Mouse (Mus musculus): ENCODE data around the gene Usp37. TPM values are rescaled to one million over a fixed set of nuclear protein-coding genes. Genes with fewer than 3 reads are reported as not detected.
"Not testable (repeated sequence)": the region's sequence is repeated elsewhere in the genome, so short reads cannot be mapped to it uniquely, and the experiment has no call there.

Usp37 gene
- polyA plus RNA-seq, 1 experiment from 2014 or later = 28.8 TPM

DNA sequence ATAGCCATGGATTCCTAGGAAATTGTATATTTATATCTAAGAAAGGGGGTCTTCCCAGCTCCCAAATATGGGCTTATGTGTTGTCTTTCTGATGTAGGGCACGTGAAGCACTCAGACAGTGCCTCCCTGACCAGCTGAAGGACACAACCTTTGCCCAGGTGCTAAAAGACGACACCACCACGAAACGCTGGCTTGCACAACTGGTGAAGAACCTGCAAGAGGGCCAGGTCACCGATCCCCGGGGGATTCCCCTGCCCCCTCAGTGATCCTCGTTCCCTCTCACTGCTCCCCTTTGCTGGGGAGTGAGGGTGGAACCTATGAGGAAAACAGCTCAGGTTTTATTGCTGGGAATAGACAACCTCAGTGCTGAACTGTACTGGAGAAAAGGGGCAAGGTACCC, 15.5 kb downstream of the Usp37 start:
- no peak overlapping the region for H3K27ac ChIP-seq (replicated peaks)
- no peak for ATAC-seq (ENCODE audit: insufficient number of reproducible peaks, low FRiP score, low TSS enrichment, low read depth)
- no peak overlapping the region for H3K4me2 ChIP-seq (replicated peaks)
- H3K9me3 ChIP-seq (replicated peaks) = no peaks in the 10 kb centered on the region
- H3K27me3 ChIP-seq = no peaks in the 10 kb centered on the region
- no peak overlapping the region for H3K9ac ChIP-seq
- no peaks in the 10 kb centered on the region for H3K4me1 ChIP-seq
- 96% methylated on average over 7 of the region's 7 CpGs for WGBS
- peaks cover 85% of the 10 kb centered on the region for H3K36me3 ChIP-seq
- H3K4me3 ChIP-seq (replicated peaks) = no peak overlapping the region

DNA sequence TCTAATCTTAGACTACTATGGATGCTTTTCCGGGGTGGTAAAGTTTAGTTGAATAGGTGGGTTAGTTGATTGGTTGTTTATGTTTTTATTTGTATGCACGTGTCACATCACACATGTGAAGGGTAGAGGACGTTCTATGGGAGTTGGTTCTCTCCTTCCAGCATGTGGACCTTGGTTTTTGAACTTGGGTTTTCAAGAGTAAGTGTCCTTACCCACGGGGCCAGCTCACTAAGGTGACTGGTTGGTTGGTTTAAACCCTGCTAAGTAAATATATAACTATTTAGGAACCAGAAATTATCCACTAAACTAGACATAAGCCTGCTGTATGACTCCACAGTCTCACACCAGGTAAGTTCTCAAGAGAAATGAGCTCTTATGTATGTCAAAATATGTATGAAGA, 19.3 kb downstream of the Usp37 start:
- Histone ChIP-seq H3K27ac (replicated peaks) (no peak overlapping the region), H3K4me1 (no peaks in the 10 kb centered on the region), H3K9me3 (replicated peaks) (no peaks in the 10 kb centered on the region), H3K9ac (no peak overlapping the region), H3K27me3 (no peaks in the 10 kb centered on the region), H3K4me3 (replicated peaks) (no peak overlapping the region), H3K4me2 (replicated peaks) (no peak overlapping the region), H3K36me3 (peaks cover 85% of the 10 kb centered on the region)
- ATAC-seq (ENCODE audit: insufficient number of reproducible peaks, low FRiP score, low TSS enrichment, low read depth) = no peak
- 92% methylated on average over 4 of the region's 4 CpGs for WGBS

DNA sequence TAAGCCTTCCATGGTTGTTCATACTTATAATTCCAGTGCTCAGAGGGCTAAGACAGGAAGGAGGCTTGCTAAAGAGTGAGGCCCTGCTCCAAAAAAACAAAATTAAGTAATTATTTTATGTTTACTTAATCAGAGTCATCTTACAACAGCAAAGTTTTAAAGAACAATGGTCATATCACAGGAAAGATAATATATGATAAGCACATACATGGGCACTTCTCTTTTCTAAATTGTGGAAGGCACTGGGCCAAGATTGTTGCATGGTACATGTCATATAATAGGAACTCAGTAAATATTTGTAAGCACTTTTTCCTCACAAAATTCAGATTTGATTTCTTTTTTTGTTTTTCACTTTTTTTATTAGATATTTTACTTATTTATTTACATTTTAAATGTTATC, 24.2 kb downstream of the Usp37 start:
- Histone ChIP-seq H3K4me3 (replicated peaks) (no peak overlapping the region), H3K9ac (no peak overlapping the region), H3K27me3 (no peaks in the 10 kb centered on the region), H3K9me3 (replicated peaks) (no peaks in the 10 kb centered on the region), H3K4me1 (no peaks in the 10 kb centered on the region), H3K27ac (replicated peaks) (no peak overlapping the region), H3K36me3 (peaks cover 49% of the 10 kb centered on the region), H3K4me2 (replicated peaks) (no peak overlapping the region)
- ATAC-seq (ENCODE audit: insufficient number of reproducible peaks, low FRiP score, low TSS enrichment, low read depth) = no peak

DNA sequence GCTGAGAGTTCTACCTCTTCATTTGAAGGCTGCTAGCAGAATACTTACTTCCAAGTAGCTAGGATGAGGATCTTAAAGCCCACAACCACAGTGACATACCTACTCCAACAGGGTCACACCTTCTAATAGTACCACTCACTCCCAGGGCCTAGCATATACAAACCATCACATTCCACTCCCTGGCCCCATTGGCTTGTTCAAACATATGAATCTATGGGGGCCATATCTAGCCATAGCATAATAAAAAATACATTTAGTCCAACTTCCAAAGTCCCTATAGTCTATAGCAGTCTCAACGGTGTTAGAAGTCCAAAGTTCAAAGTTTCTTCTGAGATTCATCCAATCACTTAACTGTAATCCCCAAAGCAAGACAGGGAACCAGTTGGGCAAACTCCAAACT, 31.1 kb downstream of the Usp37 start:
- peaks cover 13% of the 10 kb centered on the region for H3K36me3 ChIP-seq
- 94% methylated on average over 1 of the region's 1 CpGs for WGBS
- not testable (repeated sequence) for H3K27me3 ChIP-seq; H3K9me3 ChIP-seq (replicated peaks); H3K4me1 ChIP-seq; H3K9ac ChIP-seq; ATAC-seq (ENCODE audit: insufficient number of reproducible peaks, low FRiP score, low TSS enrichment, low read depth); H3K27ac ChIP-seq (replicated peaks); H3K4me2 ChIP-seq (replicated peaks); H3K4me3 ChIP-seq (replicated peaks)

DNA sequence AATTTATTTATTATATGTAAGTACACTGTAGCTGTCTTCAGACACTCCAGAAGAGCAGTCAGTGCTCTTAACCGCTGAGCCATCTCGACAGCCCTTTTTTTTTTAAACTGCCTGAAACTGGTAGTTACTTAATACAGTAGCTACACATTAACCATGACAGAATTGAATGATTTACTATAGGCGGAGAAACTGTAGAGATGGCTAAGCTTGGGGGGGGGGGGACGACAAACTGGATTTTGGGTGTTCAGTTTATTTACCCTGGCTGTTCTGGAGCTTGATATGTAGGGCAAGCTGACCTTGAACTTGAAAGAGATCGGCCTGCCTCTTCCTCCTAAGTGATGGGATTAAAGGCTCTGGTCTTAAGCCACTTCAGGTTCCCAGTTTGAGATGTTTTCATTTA, 32.8 kb downstream of the Usp37 start:
- H3K9ac ChIP-seq = no peak overlapping the region
- WGBS = 94% methylated on average over 5 of the region's 5 CpGs
- H3K27ac ChIP-seq (replicated peaks) = no peak overlapping the region
- H3K36me3 ChIP-seq = peaks cover 13% of the 10 kb centered on the region
- H3K9me3 ChIP-seq (replicated peaks) = no peaks in the 10 kb centered on the region
- H3K4me1 ChIP-seq = peaks cover 13% of the 10 kb centered on the region
- no peaks in the 10 kb centered on the region for H3K27me3 ChIP-seq
- no peak overlapping the region for H3K4me2 ChIP-seq (replicated peaks)
- H3K4me3 ChIP-seq (replicated peaks) = no peak overlapping the region
- ATAC-seq (ENCODE audit: insufficient number of reproducible peaks, low FRiP score, low TSS enrichment, low read depth) = no peak

DNA sequence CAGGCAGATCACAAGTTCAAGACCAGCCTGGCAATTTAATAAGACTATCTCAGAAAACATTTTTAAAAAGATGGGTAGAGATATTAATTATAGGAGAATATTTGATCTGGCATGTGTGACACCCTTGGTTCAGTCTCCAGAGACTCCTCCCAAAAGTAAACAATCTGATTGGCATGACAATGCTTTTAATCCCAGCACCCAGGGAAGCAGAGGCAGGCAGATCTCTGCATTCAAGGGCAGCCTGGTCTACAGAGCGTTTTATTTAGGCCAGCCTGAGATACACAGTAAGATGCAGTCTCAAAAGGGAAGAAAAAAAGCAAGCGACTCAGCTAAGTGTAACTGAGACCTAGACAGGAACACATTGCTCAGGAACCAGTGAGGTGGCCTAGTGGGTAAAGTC, 36.3 kb downstream of the Usp37 start:
- ATAC-seq (ENCODE audit: insufficient number of reproducible peaks, low FRiP score, low TSS enrichment, low read depth) = no peak
- H3K27ac ChIP-seq (replicated peaks) = no peak overlapping the region
- H3K27me3 ChIP-seq = no peaks in the 10 kb centered on the region
- H3K9me3 ChIP-seq (replicated peaks) = no peaks in the 10 kb centered on the region
- no peak overlapping the region; the same call in 1 of the 2 replicates for H3K9ac ChIP-seq
- H3K4me1 ChIP-seq = peaks cover 22% of the 10 kb centered on the region
- WGBS = 91% methylated on average over 2 of the region's 2 CpGs
- H3K4me2 ChIP-seq (replicated peaks) = peak overlapping the region; percentile 77
- peak overlapping the region; percentile 92 for H3K4me3 ChIP-seq (replicated peaks)
- H3K36me3 ChIP-seq = peaks cover 2% of the 10 kb centered on the region; the same call in 1 of the 2 replicates

DNA sequence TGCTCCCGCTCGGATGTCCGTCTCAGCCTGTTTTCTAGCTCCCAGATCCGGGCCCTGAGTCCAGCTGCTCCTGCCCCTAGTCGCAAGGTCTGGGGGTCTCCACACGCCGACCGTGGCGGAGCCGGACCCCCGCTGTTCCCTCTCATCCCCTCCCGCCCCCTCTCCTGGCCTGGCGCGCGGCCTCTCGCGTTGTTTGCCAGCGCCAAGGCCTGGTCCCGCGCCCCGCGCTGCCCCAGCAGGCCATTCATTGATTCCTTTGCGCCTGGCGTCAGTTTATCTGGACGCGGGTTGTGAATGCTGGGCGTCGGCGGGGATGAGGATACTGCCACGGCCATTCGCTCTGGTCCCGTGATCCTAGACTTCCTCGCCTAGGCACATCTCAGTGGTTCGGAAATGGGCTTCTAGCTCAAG, 37.6 kb downstream of the Usp37 start:
- 0% methylated on average over 34 of the region's 34 CpGs for WGBS
- Histone ChIP-seq H3K4me2 (replicated peaks) (peak overlapping the region; percentile 77), H3K9me3 (replicated peaks) (no peaks in the 10 kb centered on the region), H3K27me3 (no peaks in the 10 kb centered on the region), H3K4me3 (replicated peaks) (peak overlapping the region; percentile 92), H3K9ac (peak overlapping the region; percentile 84), H3K27ac (replicated peaks) (peak overlapping the region; percentile 84), H3K4me1 (peaks cover 22% of the 10 kb centered on the region), H3K36me3 (no peaks in the 10 kb centered on the region)
- no peak; the same call in 1 of the 2 replicates for ATAC-seq (ENCODE audit: insufficient number of reproducible peaks, low FRiP score, low TSS enrichment, low read depth)

DNA sequence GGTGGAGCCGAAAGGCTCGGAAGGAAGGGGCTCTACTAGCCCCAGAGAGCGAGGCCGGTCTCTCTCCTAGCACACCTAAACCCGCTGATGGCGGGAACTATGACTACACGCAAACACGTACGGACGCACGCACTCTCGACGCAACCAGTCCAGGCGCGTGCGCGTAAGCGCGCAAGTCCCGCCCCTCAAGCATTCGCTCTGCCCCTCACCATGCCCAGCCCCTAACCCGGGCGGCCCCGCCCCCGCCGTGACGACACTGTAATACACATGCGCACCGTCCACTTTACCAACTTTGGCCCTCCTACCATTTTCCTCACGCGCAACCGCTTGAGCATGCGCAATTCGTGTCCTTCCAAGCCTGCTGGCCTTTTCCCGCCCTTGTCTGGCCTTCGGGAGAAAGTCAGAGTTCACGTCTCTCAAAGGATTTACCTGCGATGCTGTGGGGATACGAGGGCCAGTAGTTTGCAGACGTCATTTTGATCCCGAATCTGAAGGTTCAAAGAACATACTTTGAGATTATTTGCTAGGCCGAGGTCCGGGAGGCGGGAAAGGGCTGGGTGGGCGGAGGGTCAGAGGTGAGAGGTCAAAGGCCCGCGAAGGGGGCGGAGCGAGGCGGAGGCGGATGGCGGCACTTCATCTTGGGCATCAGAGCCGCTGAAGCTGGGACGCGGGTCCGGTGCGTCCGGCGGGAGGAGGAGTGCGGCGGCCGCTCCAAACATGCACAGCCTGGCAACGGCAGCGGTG, 38.2 kb downstream of the Usp37 start, which contains the start of gene Cnot9:
Gene Cnot9, plus strand, starts transcription at position 338 of the 744 bp plus-strand sequence.
- WGBS = under 1% methylated on average over 64 of the region's 64 CpGs
- peak within 1 kb of the TSS; percentile 92 for H3K4me3 ChIP-seq (replicated peaks)
- H3K9ac ChIP-seq = peak within 1 kb of the TSS; percentile 84
- peak; percentile 100 for ATAC-seq (ENCODE audit: insufficient number of reproducible peaks, low FRiP score, low TSS enrichment, low read depth)
- no peaks in the 10 kb centered on the region for H3K9me3 ChIP-seq (replicated peaks)
- peak within 1 kb of the TSS; percentile 84 for H3K27ac ChIP-seq (replicated peaks)
- H3K4me1 ChIP-seq = peaks cover 22% of the 10 kb centered on the region
- peak within 1 kb of the TSS; percentile 77 for H3K4me2 ChIP-seq (replicated peaks)
- H3K36me3 ChIP-seq = no peaks in the 10 kb centered on the region
- H3K27me3 ChIP-seq = no peaks in the 10 kb centered on the region

DNA sequence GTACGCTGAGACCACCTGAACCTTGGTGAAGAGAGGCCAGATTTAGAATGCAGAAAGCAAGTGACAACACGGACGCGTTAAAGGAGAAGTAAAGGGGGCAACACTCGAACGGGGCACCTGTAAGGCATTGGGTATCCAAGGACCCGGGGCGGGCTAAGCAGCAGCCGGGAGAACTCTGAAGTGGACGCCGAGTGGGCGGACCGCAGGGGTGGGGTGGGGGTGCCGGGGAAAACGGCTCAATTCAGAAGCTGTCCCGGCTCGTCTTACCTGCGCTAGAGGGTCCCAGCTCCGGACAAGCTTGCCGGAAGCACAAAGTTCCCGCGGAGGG, 38.7 kb downstream of the Usp37 start:
- Histone ChIP-seq H3K9me3 (replicated peaks) (no peaks in the 10 kb centered on the region), H3K9ac (peak overlapping the region; percentile 71), H3K27me3 (no peaks in the 10 kb centered on the region), H3K27ac (replicated peaks) (peak overlapping the region; percentile 58; the same call in 1 of the 2 replicates), H3K4me1 (peaks cover 22% of the 10 kb centered on the region), H3K4me2 (replicated peaks) (peak overlapping the region; percentile 77), H3K4me3 (replicated peaks) (peak overlapping the region; percentile 92), H3K36me3 (no peaks in the 10 kb centered on the region)
- under 1% methylated on average over 22 of the region's 22 CpGs for WGBS
- no peak; the same call in 1 of the 2 replicates for ATAC-seq (ENCODE audit: insufficient number of reproducible peaks, low FRiP score, low TSS enrichment, low read depth)

DNA sequence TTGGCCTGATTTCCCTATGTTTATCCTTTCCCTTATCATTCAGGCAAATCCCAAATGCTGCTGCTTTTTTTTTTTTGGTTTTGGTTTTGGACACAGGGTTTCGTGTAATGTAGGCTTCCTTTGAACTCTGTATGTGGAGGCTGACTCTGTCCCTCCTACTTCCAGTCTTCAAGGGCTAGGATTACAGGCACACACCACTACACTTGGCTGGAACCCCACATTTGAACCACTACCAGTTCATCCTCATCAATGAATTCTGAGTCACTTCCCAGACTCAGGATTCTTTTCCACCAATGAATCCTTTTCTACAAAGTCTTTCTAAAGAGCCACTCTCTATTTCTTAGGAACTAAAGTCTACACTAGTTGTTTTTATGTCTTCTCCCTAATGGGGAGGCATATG, 43.0 kb downstream of the Usp37 start:
- Histone ChIP-seq H3K36me3 (peaks cover 6% of the 10 kb centered on the region; the same call in 1 of the 2 replicates), H3K4me2 (replicated peaks) (no peak overlapping the region), H3K9ac (no peak overlapping the region), H3K9me3 (replicated peaks) (no peaks in the 10 kb centered on the region), H3K4me1 (peaks cover 9% of the 10 kb centered on the region), H3K27ac (replicated peaks) (no peak overlapping the region), H3K4me3 (replicated peaks) (no peak overlapping the region), H3K27me3 (no peaks in the 10 kb centered on the region)
- ATAC-seq (ENCODE audit: insufficient number of reproducible peaks, low FRiP score, low TSS enrichment, low read depth) = no peak
- WGBS = 46% methylated on average over 1 of the region's 1 CpGs

DNA sequence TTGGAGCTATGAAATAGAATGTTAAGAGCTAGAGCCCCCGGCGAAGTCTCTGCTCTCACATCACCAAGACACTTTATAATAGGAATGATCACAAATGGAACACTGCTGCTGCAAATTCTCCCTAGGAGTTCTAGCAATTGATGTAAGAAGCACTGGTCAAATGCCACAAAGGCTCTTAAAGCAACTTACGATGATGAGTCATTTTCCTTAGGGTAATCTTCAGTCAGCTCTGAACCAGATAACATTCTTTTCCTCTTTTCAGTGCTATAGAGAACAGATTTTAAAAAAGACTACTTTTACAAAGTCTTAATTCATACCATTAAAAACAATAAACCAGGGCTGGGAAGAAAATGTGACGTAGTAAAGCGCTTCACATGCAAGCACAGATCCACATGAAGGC, 58.3 kb downstream of the Usp37 start:
- no peak for ATAC-seq (ENCODE audit: insufficient number of reproducible peaks, low FRiP score, low TSS enrichment, low read depth)
- no peak overlapping the region for H3K4me3 ChIP-seq (replicated peaks)
- H3K27ac ChIP-seq (replicated peaks) = no peak overlapping the region
- no peaks in the 10 kb centered on the region for H3K27me3 ChIP-seq
- H3K9ac ChIP-seq = no peak overlapping the region
- 94% methylated on average over 5 of the region's 5 CpGs for whole genome bisulfite sequencing
- H3K9me3 ChIP-seq (replicated peaks) = no peaks in the 10 kb centered on the region
- no peak overlapping the region for H3K4me2 ChIP-seq (replicated peaks)
- peaks cover 68% of the 10 kb centered on the region for H3K36me3 ChIP-seq
- H3K4me1 ChIP-seq = no peaks in the 10 kb centered on the region

DNA sequence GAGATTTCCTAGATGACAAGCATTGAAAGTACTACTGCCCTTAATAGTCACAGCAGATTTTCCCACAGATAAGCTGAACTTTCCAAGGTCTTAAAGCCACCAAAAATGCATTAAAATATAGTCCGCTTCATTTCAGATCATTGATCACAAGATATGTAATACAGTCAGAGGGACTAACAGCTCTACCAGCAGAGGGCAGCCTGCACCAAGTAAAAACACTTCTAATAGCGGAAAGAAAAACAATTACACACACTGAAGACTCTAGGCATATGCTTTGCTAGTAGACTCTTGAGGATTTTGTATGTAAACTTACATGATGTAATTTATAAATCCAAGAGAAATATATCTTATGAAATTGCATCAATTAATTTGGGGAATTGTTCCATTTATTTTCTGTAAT, 83.8 kb downstream of the Usp37 start:
- no peaks in the 10 kb centered on the region for H3K9me3 ChIP-seq (replicated peaks)
- 64% methylated on average over 2 of the region's 2 CpGs for WGBS
- no peak for ATAC-seq (ENCODE audit: insufficient number of reproducible peaks, low FRiP score, low TSS enrichment, low read depth)
- H3K27me3 ChIP-seq = no peaks in the 10 kb centered on the region
- no peaks in the 10 kb centered on the region for H3K4me1 ChIP-seq
- peaks cover 33% of the 10 kb centered on the region for H3K36me3 ChIP-seq
- H3K27ac ChIP-seq (replicated peaks) = no peak overlapping the region
- no peak overlapping the region for H3K9ac ChIP-seq
- no peak overlapping the region for H3K4me3 ChIP-seq (replicated peaks)
- no peak overlapping the region for H3K4me2 ChIP-seq (replicated peaks)
